Mouse (Mus musculus): Measurements from ENCODE around the gene Slu7. TPM values are rescaled to one million over a fixed set of nuclear protein-coding genes. Genes with fewer than 3 reads are reported as not detected.

The Slu7 gene
- polyA plus RNA-seq, 1 experiment from 2014 or later, result 21.7 TPM

DNA sequence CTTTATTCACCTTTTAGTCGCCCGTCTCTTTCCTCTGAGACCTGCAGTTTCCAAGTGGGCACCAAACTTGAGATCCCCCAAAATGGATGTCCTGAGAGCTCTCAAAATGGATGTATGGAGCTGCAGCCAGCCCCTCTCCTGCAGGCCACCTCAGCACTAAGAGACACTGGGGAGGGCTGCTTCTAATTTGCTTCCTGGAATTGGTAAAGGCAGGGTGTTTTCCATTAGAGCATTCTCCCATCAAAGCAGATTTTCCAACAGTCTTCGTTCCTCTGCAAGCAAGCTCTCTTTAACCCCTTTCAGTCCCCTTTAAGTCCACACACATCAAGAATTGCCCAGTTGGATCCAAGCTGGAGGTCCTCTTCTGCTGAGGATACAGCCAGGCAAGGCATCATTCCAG, 45.8 kb downstream of the Slu7 start:
- Histone ChIP-seq H3K4me2 (ENCODE audit: low read depth, low read length) (no peak overlapping the region), H3K36me3 (ENCODE audit: control insufficient read depth, insufficient read depth) (no peaks in the 10 kb centered on the region), H3K4me3 (ENCODE audit: low read depth, low read length) (no peak overlapping the region), H3K27me3 (ENCODE audit: control insufficient read depth, insufficient read depth, low read depth, low read length) (no peaks in the 10 kb centered on the region; the same call in 1 of the 2 replicates), H3K9me3 (replicated peaks; ENCODE audit: control insufficient read depth, low read length) (no peaks in the 10 kb centered on the region), H3K4me1 (ENCODE audit: control insufficient read depth, low read depth, low read length) (no peaks in the 10 kb centered on the region), H3K9ac (ENCODE audit: low read depth, low read length) (no peak overlapping the region), H3K27ac (ENCODE audit: low read length) (no peak overlapping the region)
- 60% methylated on average over 3 of the region's 3 CpGs for WGBS (ENCODE audit: insufficient replicate concordance)
- no peak for ATAC-seq (ENCODE audit: low read depth)

DNA sequence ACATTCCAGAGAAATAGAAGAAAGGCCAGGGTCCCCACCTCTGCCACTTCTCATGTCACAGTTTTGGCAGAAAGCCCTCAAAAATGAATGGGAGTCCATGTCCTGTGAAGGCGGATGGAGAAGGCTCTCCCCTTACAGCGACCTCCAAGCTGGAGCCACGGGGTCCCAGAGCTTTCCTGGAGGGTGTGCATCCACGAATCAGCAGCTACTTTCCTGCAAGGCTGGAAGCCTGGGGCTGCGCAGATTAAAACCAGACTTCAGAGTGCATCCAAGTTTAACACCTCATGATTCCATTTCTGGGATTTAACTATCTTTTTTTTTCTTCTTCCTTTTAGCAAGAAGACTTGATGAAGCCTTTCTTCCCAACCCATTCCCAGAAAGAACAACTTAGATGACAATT, 47.0 kb downstream of the Slu7 start:
- no peaks in the 10 kb centered on the region for H3K36me3 ChIP-seq (ENCODE audit: control insufficient read depth, insufficient read depth)
- H3K4me1 ChIP-seq (ENCODE audit: control insufficient read depth, low read depth, low read length), result no peaks in the 10 kb centered on the region
- no peaks in the 10 kb centered on the region for H3K9me3 ChIP-seq (replicated peaks; ENCODE audit: control insufficient read depth, low read length)
- H3K4me2 ChIP-seq (ENCODE audit: low read depth, low read length), result no peak overlapping the region
- ATAC-seq (ENCODE audit: low read depth), result no peak
- H3K9ac ChIP-seq (ENCODE audit: low read depth, low read length), result no peak overlapping the region
- H3K27me3 ChIP-seq (ENCODE audit: control insufficient read depth, insufficient read depth, low read depth, low read length), result no peaks in the 10 kb centered on the region
- H3K4me3 ChIP-seq (ENCODE audit: low read depth, low read length), result no peak overlapping the region
- WGBS (ENCODE audit: insufficient replicate concordance), result 38% methylated on average over 5 of the region's 5 CpGs
- no peak overlapping the region for H3K27ac ChIP-seq (ENCODE audit: low read length)

DNA sequence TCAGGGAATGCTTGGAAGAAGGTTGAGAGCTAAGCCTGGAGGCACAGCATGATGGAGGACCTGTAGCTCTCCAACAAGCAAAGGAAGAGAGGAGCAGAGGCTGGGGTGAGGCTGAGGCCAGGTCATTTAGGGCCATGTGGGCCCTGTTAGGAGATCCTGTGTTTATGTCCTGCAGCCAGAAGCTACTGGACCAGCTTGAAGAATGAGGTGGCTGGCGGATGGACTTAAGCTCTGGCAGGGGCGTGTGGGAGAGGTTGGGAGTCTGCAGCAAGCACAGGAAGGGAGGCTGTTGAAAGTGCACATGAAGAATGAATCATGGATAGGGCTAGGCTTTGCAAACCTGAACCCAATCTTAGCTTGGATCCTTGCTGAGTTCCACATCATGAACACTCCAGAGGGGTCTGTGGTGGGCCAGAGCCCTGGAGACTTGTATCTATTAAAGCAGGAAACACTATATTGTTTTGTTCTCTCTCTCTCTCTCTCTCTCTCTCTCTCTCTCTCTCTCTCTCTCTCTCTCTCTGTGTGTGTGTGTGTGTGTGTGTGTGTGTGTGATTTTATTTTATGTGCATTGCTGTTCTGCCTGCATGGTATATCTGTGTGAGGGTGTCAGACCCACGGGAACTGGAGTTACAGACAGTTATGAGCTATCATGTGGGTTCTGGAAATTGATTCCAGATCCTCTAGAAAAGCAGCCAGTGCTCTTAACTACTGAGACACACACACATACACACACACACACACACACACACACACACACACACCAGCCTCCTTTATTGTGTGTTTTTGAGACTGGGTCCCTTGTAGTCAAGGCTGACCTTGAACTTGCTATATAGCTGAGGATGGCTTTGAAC, 48.4 kb downstream of the Slu7 start:
- WGBS (ENCODE audit: insufficient replicate concordance), result 42% methylated on average over 3 of the region's 3 CpGs
- Histone ChIP-seq H3K9ac (ENCODE audit: low read depth, low read length) (no peak overlapping the region), H3K9me3 (replicated peaks; ENCODE audit: control insufficient read depth, low read length) (no peaks in the 10 kb centered on the region), H3K4me1 (ENCODE audit: control insufficient read depth, low read depth, low read length) (no peaks in the 10 kb centered on the region), H3K4me2 (ENCODE audit: low read depth, low read length) (no peak overlapping the region), H3K36me3 (ENCODE audit: control insufficient read depth, insufficient read depth) (no peaks in the 10 kb centered on the region), H3K27ac (ENCODE audit: low read length) (no peak overlapping the region), H3K4me3 (ENCODE audit: low read depth, low read length) (no peak overlapping the region), H3K27me3 (ENCODE audit: control insufficient read depth, insufficient read depth, low read depth, low read length) (no peaks in the 10 kb centered on the region)
- no peak for ATAC-seq (ENCODE audit: low read depth)

DNA sequence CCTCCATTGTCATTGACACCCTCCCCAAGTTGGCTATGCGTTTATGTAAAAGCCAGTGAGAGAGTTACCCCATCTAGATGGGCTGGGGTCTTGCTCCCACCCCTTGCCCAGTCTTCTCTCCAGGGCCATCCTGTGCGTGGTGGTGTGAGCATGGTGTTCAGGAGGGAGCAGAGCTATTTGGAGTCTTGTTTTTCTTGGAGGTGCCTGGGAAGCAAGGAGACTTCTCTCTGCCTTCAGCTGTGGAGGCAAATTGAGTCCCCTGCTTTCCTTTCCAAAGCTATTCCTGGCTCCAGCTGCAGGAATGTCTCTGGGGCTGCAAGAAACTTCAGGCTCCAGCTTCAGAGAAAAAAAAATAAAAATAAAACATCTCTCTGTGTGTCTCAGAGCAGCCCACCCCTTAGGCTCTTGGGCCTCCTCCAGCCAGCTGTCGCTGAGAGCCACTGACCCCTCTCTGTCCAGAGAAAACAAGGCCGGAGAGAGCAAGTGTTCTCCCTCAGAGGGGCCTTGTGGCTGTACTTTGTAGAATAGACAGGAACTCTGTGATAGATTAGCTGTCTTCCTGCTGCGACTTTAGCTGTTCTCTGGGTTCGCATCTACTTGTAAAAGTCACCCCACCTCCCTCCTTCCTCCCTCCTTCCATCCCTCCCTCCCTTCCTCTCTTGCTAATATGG, 49.7 kb downstream of the Slu7 start:
- Histone ChIP-seq H3K4me2 (ENCODE audit: low read depth, low read length) (no peak overlapping the region), H3K9ac (ENCODE audit: low read depth, low read length) (no peak overlapping the region), H3K4me3 (ENCODE audit: low read depth, low read length) (no peak overlapping the region), H3K27me3 (ENCODE audit: control insufficient read depth, insufficient read depth, low read depth, low read length) (no peaks in the 10 kb centered on the region), H3K4me1 (ENCODE audit: control insufficient read depth, low read depth, low read length) (no peaks in the 10 kb centered on the region), H3K27ac (ENCODE audit: low read length) (no peak overlapping the region), H3K36me3 (ENCODE audit: control insufficient read depth, insufficient read depth) (no peaks in the 10 kb centered on the region), H3K9me3 (replicated peaks; ENCODE audit: control insufficient read depth, low read length) (no peaks in the 10 kb centered on the region)
- ATAC-seq (ENCODE audit: low read depth), result no peak
- WGBS (ENCODE audit: insufficient replicate concordance), result 33% methylated on average over 6 of the region's 6 CpGs

DNA sequence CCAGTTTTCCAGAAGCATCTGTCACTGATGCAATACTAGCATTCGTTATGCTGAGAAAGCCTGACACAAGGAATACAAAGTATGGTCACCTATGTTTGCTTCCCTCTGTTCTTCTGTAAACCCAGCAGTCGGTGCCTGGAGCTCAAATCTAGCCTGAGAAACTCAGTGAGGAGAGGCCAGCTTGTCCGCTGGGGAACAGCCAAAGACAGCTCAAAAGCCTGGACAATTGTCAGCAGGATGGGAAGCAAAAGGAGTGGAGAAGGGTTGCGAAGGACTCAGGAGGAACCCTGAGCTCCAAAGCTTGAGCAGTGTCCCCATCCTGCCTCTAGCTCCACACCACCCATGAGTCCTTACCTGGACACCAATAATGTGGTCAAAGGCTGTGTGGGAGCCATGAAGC, 50.5 kb downstream of the Slu7 start:
- H3K9ac ChIP-seq (ENCODE audit: low read depth, low read length), result no peak overlapping the region
- no peak overlapping the region for H3K4me2 ChIP-seq (ENCODE audit: low read depth, low read length)
- H3K27me3 ChIP-seq (ENCODE audit: control insufficient read depth, insufficient read depth, low read depth, low read length), result no peaks in the 10 kb centered on the region
- no peak for ATAC-seq (ENCODE audit: low read depth)
- no peak overlapping the region for H3K27ac ChIP-seq (ENCODE audit: low read length)
- H3K9me3 ChIP-seq (replicated peaks; ENCODE audit: control insufficient read depth, low read length), result no peaks in the 10 kb centered on the region
- no peaks in the 10 kb centered on the region for H3K4me1 ChIP-seq (ENCODE audit: control insufficient read depth, low read depth, low read length)
- H3K4me3 ChIP-seq (ENCODE audit: low read depth, low read length), result no peak overlapping the region
- WGBS (ENCODE audit: insufficient replicate concordance), result 54% methylated on average over 4 of the region's 4 CpGs
- H3K36me3 ChIP-seq (ENCODE audit: control insufficient read depth, insufficient read depth), result no peaks in the 10 kb centered on the region

DNA sequence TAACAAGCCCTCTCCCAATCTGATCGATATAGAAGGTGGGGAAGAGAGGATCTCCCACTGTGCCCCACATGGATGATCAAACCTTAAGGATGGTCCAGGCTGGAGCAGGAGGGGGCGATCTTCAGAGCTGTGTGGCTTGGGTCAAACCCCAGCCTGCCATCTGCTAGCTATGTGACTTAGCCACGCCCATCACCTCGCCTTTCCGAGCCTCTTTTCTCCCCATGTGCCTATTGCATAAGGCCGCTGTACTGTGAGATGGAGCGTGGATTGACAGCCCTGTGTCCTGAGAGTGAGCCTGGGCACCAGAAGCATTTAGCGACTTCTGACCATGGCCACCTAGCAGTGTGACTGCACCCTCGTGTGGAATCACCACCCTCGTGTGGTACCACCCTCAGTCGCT, 51.1 kb downstream of the Slu7 start:
- no peak overlapping the region for H3K4me3 ChIP-seq (ENCODE audit: low read depth, low read length)
- H3K27me3 ChIP-seq (ENCODE audit: control insufficient read depth, insufficient read depth, low read depth, low read length), result no peaks in the 10 kb centered on the region
- no peaks in the 10 kb centered on the region for H3K36me3 ChIP-seq (ENCODE audit: control insufficient read depth, insufficient read depth)
- no peaks in the 10 kb centered on the region for H3K4me1 ChIP-seq (ENCODE audit: control insufficient read depth, low read depth, low read length)
- ATAC-seq (ENCODE audit: low read depth), result no peak
- H3K9me3 ChIP-seq (replicated peaks; ENCODE audit: control insufficient read depth, low read length), result no peaks in the 10 kb centered on the region
- no peak overlapping the region for H3K27ac ChIP-seq (ENCODE audit: low read length)
- WGBS (ENCODE audit: insufficient replicate concordance), result 34% methylated on average over 11 of the region's 11 CpGs
- no peak overlapping the region for H3K9ac ChIP-seq (ENCODE audit: low read depth, low read length)
- no peak overlapping the region for H3K4me2 ChIP-seq (ENCODE audit: low read depth, low read length)

DNA sequence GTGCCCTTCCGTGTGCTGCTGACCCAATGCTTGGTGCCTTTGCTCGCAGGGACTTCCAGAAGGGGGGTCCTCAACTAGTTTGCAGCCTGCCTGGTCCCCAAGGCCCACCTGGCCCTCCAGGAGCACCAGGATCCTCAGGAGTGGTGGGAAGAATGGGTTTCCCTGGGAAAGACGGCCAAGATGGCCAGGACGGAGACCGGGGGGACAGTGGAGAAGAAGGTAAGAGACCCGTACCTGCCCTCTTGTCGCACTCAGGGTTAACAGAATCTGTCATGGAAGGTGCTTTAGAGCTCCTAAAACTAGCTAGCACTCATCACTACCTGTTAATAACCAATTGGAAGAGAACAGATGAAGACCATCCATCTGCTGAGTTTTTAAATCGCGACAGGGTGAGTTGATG, 52.3 kb downstream of the Slu7 start:
- no peak for ATAC-seq (ENCODE audit: low read depth)
- Histone ChIP-seq H3K9me3 (replicated peaks; ENCODE audit: control insufficient read depth, low read length) (no peaks in the 10 kb centered on the region), H3K4me3 (ENCODE audit: low read depth, low read length) (no peak overlapping the region), H3K36me3 (ENCODE audit: control insufficient read depth, insufficient read depth) (no peaks in the 10 kb centered on the region), H3K27me3 (ENCODE audit: control insufficient read depth, insufficient read depth, low read depth, low read length) (no peaks in the 10 kb centered on the region), H3K4me2 (ENCODE audit: low read depth, low read length) (no peak overlapping the region), H3K27ac (ENCODE audit: low read length) (no peak overlapping the region), H3K9ac (ENCODE audit: low read depth, low read length) (no peak overlapping the region), H3K4me1 (ENCODE audit: control insufficient read depth, low read depth, low read length) (no peaks in the 10 kb centered on the region)
- 74% methylated on average over 9 of the region's 9 CpGs for WGBS (ENCODE audit: insufficient replicate concordance)

DNA sequence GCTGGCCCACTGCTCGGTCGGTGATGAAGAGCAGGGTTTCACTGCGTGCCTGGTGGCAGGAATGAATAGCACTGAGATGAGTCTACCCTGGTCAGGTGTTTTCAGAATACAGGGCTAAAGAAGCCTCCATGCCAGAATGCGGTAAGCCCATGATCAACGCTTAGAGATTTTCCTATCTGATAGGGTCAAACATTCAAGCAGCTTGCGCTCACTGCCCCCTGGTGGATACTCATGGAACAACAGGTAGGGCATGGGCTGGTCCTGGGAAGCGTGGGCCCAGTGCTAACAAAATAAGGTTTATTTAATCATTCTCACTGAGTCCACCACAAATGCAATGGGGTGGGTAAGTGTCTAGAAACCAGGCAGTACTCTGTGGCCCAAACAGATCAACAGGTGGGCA, 59.1 kb downstream of the Slu7 start:
- Histone ChIP-seq H3K36me3 (ENCODE audit: control insufficient read depth, insufficient read depth) (no peaks in the 10 kb centered on the region), H3K9me3 (replicated peaks; ENCODE audit: control insufficient read depth, low read length) (no peaks in the 10 kb centered on the region), H3K27me3 (ENCODE audit: control insufficient read depth, insufficient read depth, low read depth, low read length) (no peaks in the 10 kb centered on the region), H3K27ac (ENCODE audit: low read length) (no peak overlapping the region), H3K4me1 (ENCODE audit: control insufficient read depth, low read depth, low read length) (no peaks in the 10 kb centered on the region), H3K4me2 (ENCODE audit: low read depth, low read length) (no peak overlapping the region), H3K9ac (ENCODE audit: low read depth, low read length) (no peak overlapping the region), H3K4me3 (ENCODE audit: low read depth, low read length) (no peak overlapping the region)
- ATAC-seq (ENCODE audit: low read depth), result no peak
- WGBS (ENCODE audit: insufficient replicate concordance), result 30% methylated on average over 7 of the region's 7 CpGs

DNA sequence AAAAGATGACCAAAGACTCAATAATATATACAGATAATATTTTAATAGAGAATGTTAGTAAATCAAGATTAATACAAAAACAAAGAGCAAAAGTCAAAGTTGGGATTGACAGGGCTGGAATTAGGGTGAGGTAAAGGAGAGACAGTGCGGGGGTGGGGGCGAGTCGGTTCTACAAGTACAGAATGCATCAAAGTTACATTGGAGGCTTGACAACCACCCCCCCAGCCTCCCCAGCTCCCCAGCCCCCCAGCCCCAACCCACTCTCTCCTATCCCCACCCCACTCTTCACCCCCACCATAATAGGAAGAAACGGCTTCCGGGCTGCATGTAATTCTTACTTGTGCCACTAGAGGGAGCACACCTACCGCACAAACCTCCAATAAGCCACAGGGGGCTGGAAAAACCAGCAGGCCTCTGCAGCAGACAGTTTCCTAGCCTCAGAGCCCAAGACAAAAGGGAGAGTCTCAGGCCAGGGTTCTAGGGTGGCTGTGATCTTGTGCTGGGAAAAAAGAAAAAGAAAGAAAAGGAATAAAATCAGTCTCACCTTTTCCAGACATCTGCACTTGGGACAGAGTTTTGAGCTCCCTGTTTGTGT, 60.4 kb downstream of the Slu7 start:
- Histone ChIP-seq H3K27ac (ENCODE audit: low read length) (no peak overlapping the region), H3K9ac (ENCODE audit: low read depth, low read length) (no peak overlapping the region), H3K4me1 (ENCODE audit: control insufficient read depth, low read depth, low read length) (no peaks in the 10 kb centered on the region), H3K36me3 (ENCODE audit: control insufficient read depth, insufficient read depth) (no peaks in the 10 kb centered on the region), H3K9me3 (replicated peaks; ENCODE audit: control insufficient read depth, low read length) (no peaks in the 10 kb centered on the region), H3K4me3 (ENCODE audit: low read depth, low read length) (no peak overlapping the region), H3K4me2 (ENCODE audit: low read depth, low read length) (no peak overlapping the region), H3K27me3 (ENCODE audit: control insufficient read depth, insufficient read depth, low read depth, low read length) (no peaks in the 10 kb centered on the region)
- WGBS (ENCODE audit: insufficient replicate concordance), result 21% methylated on average over 6 of the region's 6 CpGs
- peak; percentile 35; the same call in 1 of the 2 replicates for ATAC-seq (ENCODE audit: low read depth)
